Mouse (Mus musculus) frontal cortex, postnatal 36 days (tissue): Measurements from ENCODE around the gene Atp1b2.

Source experiments
- DNase-seq, 2 experiments: peaks; one replicate each; pipeline ENCODE4 v3.0.0; 2022; ENCODE audit warnings: low spot score in 2 of 2

The Atp1b2 gene

GRCm38 (mm10) chr11:69580572-69581146 lies 25.1 kb downstream of the Atp1b2 start:
- DNase-seq, result no peak

- DNase-seq, result peak; percentile 89 to 91
Measured at GRCm38 (mm10) chr11:69580091-69580514, 25.6 kb downstream of the Atp1b2 start, which contains the start of the genes Wrap53 and Trp53. Gene Wrap53 (minus strand): TSS chr11:69580255. Gene Trp53 (plus strand): TSS chr11:69580359.

GRCm38 (mm10) chr11:69579128-69580017 lies 26.4 kb downstream of the Atp1b2 start:
- peak; percentile 99 to 100 for DNase-seq

- DNase-seq, result no peak
Measured at GRCm38 (mm10) chr11:69578301-69578700, 27.4 kb downstream of the Atp1b2 start.

- no peak for DNase-seq
Measured at GRCm38 (mm10) chr11:69576307-69576706, 29.4 kb downstream of the Atp1b2 start.

GRCm38 (mm10) chr11:69575220-69575619 lies 30.5 kb downstream of the Atp1b2 start:
- DNase-seq, result no peak

GRCm38 (mm10) chr11:69565131-69565530 lies 40.6 kb downstream of the Atp1b2 start:
- DNase-seq, result no peak

- no peak for DNase-seq
Measured at GRCm38 (mm10) chr11:69564391-69564790, 41.4 kb downstream of the Atp1b2 start.

- no peak for DNase-seq
Measured at GRCm38 (mm10) chr11:69563373-69563772, 42.4 kb downstream of the Atp1b2 start.

GRCm38 (mm10) chr11:69560896-69561854 lies 44.6 kb downstream of the Atp1b2 start:
- DNase-seq, result no peak

GRCm38 (mm10) chr11:69559851-69560765 lies 45.6 kb downstream of the Atp1b2 start, which contains the start of gene Efnb3:
Gene Efnb3 (minus strand): TSS chr11:69560205.
- DNase-seq, result peak in 1 of 2 experiments; percentile 24

- no peak for DNase-seq
Measured at GRCm38 (mm10) chr11:69559183-69559582, 46.6 kb downstream of the Atp1b2 start.

- DNase-seq, result no peak
Measured at GRCm38 (mm10) chr11:69558756-69559155, 47.0 kb downstream of the Atp1b2 start.

GRCm38 (mm10) chr11:69557381-69557958 lies 48.3 kb downstream of the Atp1b2 start:
- DNase-seq, result peak; percentile 51 to 52

- no peak for DNase-seq
Measured at GRCm38 (mm10) chr11:69554539-69555140, 51.1 kb downstream of the Atp1b2 start.

GRCm38 (mm10) chr11:69553341-69553721 lies 52.4 kb downstream of the Atp1b2 start:
- no peak for DNase-seq

- DNase-seq, result peak; percentile 46 to 66
Measured at GRCm38 (mm10) chr11:69552622-69553340, 53.0 kb downstream of the Atp1b2 start.

GRCm38 (mm10) chr11:69551310-69551709 lies 54.4 kb downstream of the Atp1b2 start:
- DNase-seq, result no peak
